Mouse (Mus musculus) spleen, adult 2 months (tissue): ENCODE measurements around the gene Cnot8.

Experiments used
- CTCF ChIP-seq: fragments of 200-500 bp; IDR thresholded peaks from 2 replicates; pipeline ENCODE4 v1.5.1; 2011; ENCODE audit warnings: mild to moderate bottlenecking, inconsistent platforms; ENCODE audit not compliant: insufficient read depth, insufficient read length, insufficient replicate concordance; ENCODE audit errors: extremely low read depth
- POLR2A ChIP-seq: fragments of 200-500 bp; IDR thresholded peaks from 2 replicates; pipeline ENCODE4 v1.6.1; 2011; ENCODE audit warnings: low read depth, low read length, inconsistent platforms

GRCm38 (mm10) chr11:58094766-58095165 lies 9.2 kb upstream of the Cnot8 start:
- TF ChIP-seq CTCF (no peak), POLR2A (no peak)
